Mouse (Mus musculus): ENCODE data around the gene Gm973.
A peak's percentile ranks its signal among the peaks of the same experiment; 100 is the strongest.

GRCm38 (mm10) chr1:59516026-59516917, at the start of gene Gm973:
- TF ChIP-seq POLR2A (IDR thresholded peaks at IDR 0.05; ENCODE audit: borderline replicate concordance, extremely low read depth, insufficient read depth, insufficient read length, poor library complexity, severe bottlenecking) = peak; percentile 22; the same call in 1 of the 2 replicates
- TF ChIP-seq CTCF (IDR thresholded peaks at IDR 0.05; ENCODE audit: borderline replicate concordance, extremely low read depth, insufficient read depth, insufficient read length) = no peak

Data from brain, embryonic 14.5 days (tissue).